Mouse (Mus musculus): ENCODE measurements around the gene Nepro.

Nepro gene

DNA sequence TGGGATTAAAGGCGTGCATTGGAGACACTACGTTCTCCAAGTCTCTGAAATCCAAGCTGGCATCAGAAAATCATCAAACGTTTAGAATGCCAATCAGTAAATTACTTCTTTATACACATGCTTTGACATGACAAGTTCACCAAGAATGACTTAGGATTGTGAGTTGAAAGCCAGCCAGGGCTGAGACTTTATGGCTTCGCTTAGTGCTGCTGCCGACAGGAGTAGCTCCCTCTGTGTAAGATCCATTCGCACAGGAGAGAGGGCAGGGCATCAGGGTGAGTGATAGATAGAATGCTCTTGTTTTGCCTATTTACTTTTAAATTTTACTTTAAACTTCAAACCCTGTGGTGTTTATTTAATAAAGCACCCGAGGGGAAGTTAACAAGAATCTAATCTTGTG lies 43.4 kb downstream of the Nepro start:
- no peak for DNase-seq (ENCODE audit: low spot score)

DNA sequence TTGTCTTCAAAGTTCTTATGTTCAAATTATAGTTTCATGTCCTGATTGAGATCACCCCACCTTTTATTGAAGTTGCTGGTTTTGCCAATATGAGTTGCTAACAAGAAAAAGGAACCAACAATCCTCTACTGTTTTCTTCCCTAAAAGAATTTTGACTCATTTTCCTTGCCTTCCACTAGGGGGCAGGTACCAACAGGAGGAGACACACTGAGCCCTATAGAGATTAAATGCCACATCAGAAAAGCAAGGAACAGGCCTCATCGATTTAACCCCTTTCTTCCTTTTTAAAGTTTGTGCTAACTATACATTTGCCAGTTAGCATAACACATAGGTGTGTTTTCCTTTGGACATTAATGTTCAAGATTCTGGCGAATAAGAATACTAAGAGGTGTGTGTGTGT lies 43.9 kb downstream of the Nepro start:
- no peak for DNase-seq (ENCODE audit: low spot score)

DNA sequence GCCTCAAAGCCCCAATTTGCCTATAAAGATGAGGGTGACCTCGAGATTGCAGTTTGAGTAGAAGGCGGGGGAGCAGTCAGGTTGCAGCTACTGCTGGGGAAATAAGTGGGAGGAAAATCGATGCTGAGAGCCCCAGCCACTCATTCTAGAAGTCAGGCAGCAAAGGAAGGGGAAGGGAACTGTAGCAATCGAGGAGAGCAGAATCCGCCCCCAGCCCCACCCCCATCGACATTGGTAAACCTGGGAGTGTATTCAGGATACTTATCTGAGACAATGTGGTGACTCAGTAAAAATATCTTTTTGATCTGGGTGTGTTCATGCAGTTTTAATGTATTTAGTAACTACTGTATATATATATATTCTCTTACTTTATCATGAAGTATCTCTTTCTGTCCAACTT lies 48.5 kb downstream of the Nepro start:
- no peak for DNase-seq (ENCODE audit: low spot score)

DNA sequence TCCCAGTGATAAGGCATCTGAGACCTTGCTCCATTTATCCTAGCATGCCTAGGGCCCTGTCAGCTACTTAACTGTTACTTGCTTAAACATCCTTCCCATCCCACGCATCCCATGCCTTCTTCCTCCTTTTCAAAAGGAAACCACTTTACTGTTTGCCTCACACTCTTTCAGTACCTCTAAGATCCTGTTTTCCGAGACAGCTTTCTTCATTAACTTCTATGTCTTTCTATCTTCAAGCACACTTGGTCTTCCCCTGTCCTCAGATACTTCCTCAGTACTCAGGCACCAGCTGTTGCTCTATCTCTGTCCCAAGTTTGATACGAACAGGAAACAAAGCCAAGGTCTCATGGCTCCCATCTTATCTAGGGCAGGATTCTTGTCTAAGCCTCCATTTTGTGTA lies 49.6 kb downstream of the Nepro start:
- DNase-seq (ENCODE audit: low spot score): no peak

DNA sequence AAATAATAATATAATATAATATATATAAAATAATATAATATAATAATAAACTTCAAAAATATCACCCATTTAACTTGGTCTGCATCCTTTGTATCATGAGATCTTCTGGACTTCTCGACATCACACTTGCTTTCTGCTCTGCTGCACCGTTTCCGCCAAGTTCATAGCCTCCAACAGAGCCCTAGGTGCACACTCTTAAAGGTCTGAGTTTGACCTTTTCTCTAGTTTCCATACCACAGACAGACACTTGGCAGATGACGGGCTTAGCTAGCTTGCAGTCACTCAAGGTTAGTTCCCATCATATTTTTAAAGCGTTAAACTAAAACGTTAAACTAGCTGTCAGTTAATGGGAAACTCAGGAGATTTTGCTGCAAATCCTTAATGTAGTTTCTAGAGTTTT lies 50.1 kb downstream of the Nepro start:
- DNase-seq (ENCODE audit: low spot score): no peak

DNA sequence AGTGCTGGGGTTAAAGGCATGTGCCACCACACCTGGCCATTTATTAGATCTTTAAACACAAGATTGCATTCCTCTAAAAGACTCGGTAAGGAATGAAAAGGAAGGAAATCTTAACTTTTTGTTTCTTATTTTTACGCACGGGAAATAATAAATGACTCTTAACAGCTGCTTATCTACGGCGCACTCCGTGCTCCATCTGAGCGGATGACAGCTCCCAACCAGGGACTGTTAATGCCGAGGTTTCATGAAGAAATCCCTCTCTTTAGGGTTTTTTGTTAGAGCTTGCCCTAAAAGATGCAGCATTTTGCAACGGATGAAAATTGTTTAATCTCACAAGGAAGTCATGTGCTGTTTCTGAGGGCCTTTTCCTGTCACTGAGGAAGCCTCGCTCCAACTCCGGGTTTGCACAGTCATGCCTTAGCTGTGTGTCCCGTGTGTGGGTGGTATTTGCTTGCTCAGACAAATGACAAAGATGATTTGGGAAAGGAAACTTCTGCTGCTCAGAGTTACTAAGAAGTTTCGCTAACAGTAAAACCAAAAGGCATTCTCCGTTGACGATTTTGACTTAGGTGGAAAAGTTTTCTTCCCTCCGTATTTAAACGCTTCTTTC lies 54.5 kb downstream of the Nepro start:
- DNase-seq (ENCODE audit: low spot score): no peak

DNA sequence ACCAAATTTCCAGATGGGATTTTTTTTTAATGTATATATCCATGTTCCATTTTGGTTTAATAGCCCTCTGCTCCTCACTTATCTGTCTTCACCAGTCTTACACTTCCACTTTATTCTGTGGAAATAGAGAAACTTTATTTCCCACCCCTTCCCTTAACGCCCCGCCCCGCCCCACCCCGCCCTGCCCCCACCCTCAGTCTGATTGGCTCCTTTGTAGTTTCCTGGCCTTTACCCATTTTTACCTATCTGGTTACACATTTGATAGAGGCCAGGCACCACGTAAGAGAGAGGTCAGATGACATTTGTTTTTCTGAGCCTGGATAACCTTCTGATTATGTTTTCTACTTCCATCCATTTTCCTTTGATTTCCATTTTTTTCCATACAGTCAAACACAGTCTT lies 55.4 kb downstream of the Nepro start:
- DNase-seq (ENCODE audit: low spot score): no peak

DNA sequence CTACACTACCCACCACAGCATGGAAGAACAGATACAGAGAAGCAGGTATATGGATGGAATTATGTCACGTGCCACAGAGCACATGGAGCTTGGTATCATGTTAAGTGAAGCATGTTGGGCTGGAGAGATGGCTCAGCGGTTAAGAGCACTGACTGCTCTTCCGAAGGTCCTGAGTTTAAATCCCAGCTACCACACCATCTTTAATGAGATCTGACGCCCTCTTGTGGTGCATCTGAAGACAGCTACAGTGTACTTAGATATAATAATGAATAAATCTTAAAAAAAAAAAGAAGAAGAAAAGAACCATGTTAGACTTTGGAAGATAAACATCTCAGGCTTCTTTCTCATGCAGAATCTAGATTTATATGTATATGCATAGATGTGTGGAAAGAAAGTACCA lies 56.6 kb downstream of the Nepro start:
- DNase-seq (ENCODE audit: low spot score): no peak

Data from ovary, postnatal 36 days (tissue).